Mouse (Mus musculus): Measurements from ENCODE around the gene Dctpp1.
A peak's percentile ranks its signal among the peaks of the same experiment; 100 is the strongest.
"Not testable (repeated sequence)": the region's sequence is repeated elsewhere in the genome, so short reads cannot be mapped to it uniquely, and the experiment has no call there.

The Dctpp1 gene

GRCm38 (mm10) chr7:127270256-127270655 lies 9.7 kb upstream of the Dctpp1 start:
- no peak for DNase-seq

GRCm38 (mm10) chr7:127263526-127263925 lies 3.0 kb upstream of the Dctpp1 start:
- DNase-seq: no peak

- DNase-seq: no peak
Measured at GRCm38 (mm10) chr7:127262218-127262961, 1.9 kb upstream of the Dctpp1 start.

- no peak for DNase-seq
Measured at GRCm38 (mm10) chr7:127259186-127259905, 1.2 kb downstream of the Dctpp1 start.

- no peak for DNase-seq
Measured at GRCm38 (mm10) chr7:127256518-127256917, 4.0 kb downstream of the Dctpp1 start.

GRCm38 (mm10) chr7:127255965-127256364 lies 4.5 kb downstream of the Dctpp1 start:
- DNase-seq: no peak

- DNase-seq: no peak
Measured at GRCm38 (mm10) chr7:127255008-127255407, 5.5 kb downstream of the Dctpp1 start.

GRCm38 (mm10) chr7:127253821-127254769 lies 6.4 kb downstream of the Dctpp1 start:
- DNase-seq: peak; percentile 98

- DNase-seq: peak; percentile 62
Measured at GRCm38 (mm10) chr7:127253341-127253740, 7.2 kb downstream of the Dctpp1 start.

- DNase-seq: no peak
Measured at GRCm38 (mm10) chr7:127252414-127252813, 8.1 kb downstream of the Dctpp1 start.

GRCm38 (mm10) chr7:127250511-127250910 lies 10.0 kb downstream of the Dctpp1 start:
- not testable (repeated sequence) for DNase-seq

GRCm38 (mm10) chr7:127244658-127245510 lies 15.6 kb downstream of the Dctpp1 start:
- DNase-seq: no peak

GRCm38 (mm10) chr7:127243870-127244657 lies 16.4 kb downstream of the Dctpp1 start, which contains the start of gene Zfp771:
Zfp771 (plus strand) TSS chr7:127244274.
- DNase-seq: peak; percentile 95

- DNase-seq: no peak
Measured at GRCm38 (mm10) chr7:127243361-127243867, 17.1 kb downstream of the Dctpp1 start.

GRCm38 (mm10) chr7:127234777-127235176 lies 25.7 kb downstream of the Dctpp1 start:
- DNase-seq: peak; percentile 18

- no peak for DNase-seq
Measured at GRCm38 (mm10) chr7:127233765-127234164, 26.7 kb downstream of the Dctpp1 start.

- DNase-seq: no peak
Measured at GRCm38 (mm10) chr7:127233368-127233749, 27.1 kb downstream of the Dctpp1 start.

- peak; percentile 90 for DNase-seq
Measured at GRCm38 (mm10) chr7:127232622-127233367, 27.7 kb downstream of the Dctpp1 start, which contains the start of the genes Zfp553 and Sept1. Zfp553 (plus strand) TSS chr7:127233061. Sept1 (minus strand) TSS chr7:127233130.

- peak; percentile 21 for DNase-seq
Measured at GRCm38 (mm10) chr7:127231826-127232621, 28.5 kb downstream of the Dctpp1 start.

Data from cerebellum, adult 11-12 months (tissue).